Mouse (Mus musculus) limb, embryonic 15.5 days (tissue): ENCODE results near the gene Arpc2. TPM values are rescaled to one million over a fixed set of nuclear protein-coding genes. Genes with fewer than 3 reads are reported as not detected.

Source experiments
- ATAC-seq: fragments of 200-750 bp; cut with Nextera tagmentation; 2 replicates; pipeline ENCODE4 v1.8.0; 2017; ENCODE audit warnings: low read depth, moderate TSS enrichment; ENCODE audit not compliant: insufficient number of reproducible peaks, low FRiP score, low TSS enrichment
- H3K27ac ChIP-seq: fragments of 300-500 bp; sonication (generic); 2 replicates; pipeline ENCODE4 v1.5.1; 2015; ENCODE audit warnings: moderate library complexity, mild to moderate bottlenecking, inconsistent platforms
- H3K27me3 ChIP-seq: fragments of 300-500 bp; sonication (generic); 2 replicates; pipeline ENCODE4 v1.6.1; 2015; ENCODE audit warnings: inconsistent platforms
- H3K36me3 ChIP-seq: fragments of 300-500 bp; sonication (generic); 2 replicates; pipeline ENCODE4 v1.6.1; 2015; ENCODE audit warnings: inconsistent platforms
- H3K4me1 ChIP-seq: fragments of 300-500 bp; sonication (generic); 2 replicates; pipeline ENCODE4 v1.6.1; 2015; ENCODE audit warnings: inconsistent platforms
- H3K4me2 ChIP-seq: fragments of 300-500 bp; sonication (generic); 2 replicates; pipeline ENCODE4 v1.6.1; 2015; ENCODE audit warnings: mild to moderate bottlenecking, inconsistent platforms
- H3K4me3 ChIP-seq: fragments of 300-500 bp; sonication (generic); 2 replicates; pipeline ENCODE4 v1.5.1; 2015; ENCODE audit warnings: mild to moderate bottlenecking, inconsistent platforms
- H3K9ac ChIP-seq: fragments of 300-500 bp; sonication (generic); 2 replicates; pipeline ENCODE4 v1.6.1; 2015; ENCODE audit warnings: inconsistent platforms
- H3K9me3 ChIP-seq: fragments of 300-500 bp; sonication (generic); 2 replicates; pipeline ENCODE4 v1.6.1; 2016; ENCODE audit warnings: inconsistent platforms
- WGBS: fragments of 180-500 bp; shearing (Covaris S2); methylation state at CpG from one replicate; pipeline ENCODE4 v1.1.7; 2015; 5-methylcytosine and 5-hydroxymethylcytosine counted together
- polyA plus RNA-seq: library from polyadenylated mRNA; unstranded; fragments of >200 nt; fragmentation: Nextera tagmentation; extraction: Ambion mirVana; gene quantifications from 2 replicates; pipeline ENCODE4 v1.2.1, GENCODE M21; 2015

Gene Arpc2
- polyA plus RNA-seq, 1 experiment from 2014 or later: 441 TPM

DNA sequence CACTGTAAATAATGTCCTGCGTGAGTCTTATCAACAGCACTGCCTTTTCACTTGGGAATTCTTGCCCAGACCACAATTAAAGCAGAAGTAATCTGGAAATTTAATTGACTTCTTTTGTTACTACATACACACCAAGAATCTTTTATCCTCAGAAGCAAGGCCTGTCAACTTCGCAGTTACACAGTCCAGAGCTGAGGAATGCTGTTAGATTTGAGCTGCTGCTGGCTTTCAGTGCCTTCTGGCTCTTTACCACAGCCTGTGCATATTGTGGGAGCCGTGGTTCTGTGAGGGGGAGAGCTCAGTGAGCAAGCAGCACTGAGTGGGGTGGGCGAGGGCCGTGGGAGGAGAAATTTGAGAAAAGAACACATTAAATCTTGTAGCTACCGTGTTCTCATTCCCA lies 4.4 kb downstream of the Arpc2 start:
- H3K27ac ChIP-seq: 0 out of 2 replicates have a peak overlapping the region, but pooled peaks have one; percentile 0
- H3K27me3 ChIP-seq: no peaks in the 10 kb centered on the region
- WGBS: 30% methylated on average over 6 of the region's 6 CpGs
- H3K9ac ChIP-seq: no peak overlapping the region
- H3K36me3 ChIP-seq: no peaks in the 10 kb centered on the region
- peaks cover 33% of the 10 kb centered on the region for H3K4me1 ChIP-seq
- no peak overlapping the region for H3K4me3 ChIP-seq
- ATAC-seq: no peak
- no peaks in the 10 kb centered on the region for H3K9me3 ChIP-seq
- H3K4me2 ChIP-seq: no peak overlapping the region

- Histone ChIP-seq H3K4me2 (no peak overlapping the region), H3K9ac (no peak overlapping the region), H3K36me3 (no peaks in the 10 kb centered on the region), H3K27me3 (no peaks in the 10 kb centered on the region), H3K27ac (0 out of 2 replicates have a peak overlapping the region, but pooled peaks have one; percentile 0), H3K4me3 (no peak overlapping the region), H3K9me3 (no peaks in the 10 kb centered on the region), H3K4me1 (peaks cover 33% of the 10 kb centered on the region)
- ATAC-seq: no peak
- WGBS: 78% methylated on average over 4 of the region's 4 CpGs
These were observed 4.9 kb downstream of the Arpc2 start for GRCm38 (mm10) chr1:74240832-74241231.

- whole genome bisulfite sequencing: 85% methylated on average over 2 of the region's 2 CpGs
- no peak for ATAC-seq
- H3K9me3 ChIP-seq: no peaks in the 10 kb centered on the region
- no peak overlapping the region for H3K9ac ChIP-seq
- H3K4me2 ChIP-seq: no peak overlapping the region
- no peaks in the 10 kb centered on the region for H3K27me3 ChIP-seq
- H3K36me3 ChIP-seq: peaks cover 21% of the 10 kb centered on the region
- H3K27ac ChIP-seq: no peak overlapping the region
- H3K4me3 ChIP-seq: no peak overlapping the region
- H3K4me1 ChIP-seq: peaks cover 3% of the 10 kb centered on the region; the same call in 1 of the 2 replicates
These were observed 9.6 kb downstream of the Arpc2 start for GRCm38 (mm10) chr1:74245525-74245924.

DNA sequence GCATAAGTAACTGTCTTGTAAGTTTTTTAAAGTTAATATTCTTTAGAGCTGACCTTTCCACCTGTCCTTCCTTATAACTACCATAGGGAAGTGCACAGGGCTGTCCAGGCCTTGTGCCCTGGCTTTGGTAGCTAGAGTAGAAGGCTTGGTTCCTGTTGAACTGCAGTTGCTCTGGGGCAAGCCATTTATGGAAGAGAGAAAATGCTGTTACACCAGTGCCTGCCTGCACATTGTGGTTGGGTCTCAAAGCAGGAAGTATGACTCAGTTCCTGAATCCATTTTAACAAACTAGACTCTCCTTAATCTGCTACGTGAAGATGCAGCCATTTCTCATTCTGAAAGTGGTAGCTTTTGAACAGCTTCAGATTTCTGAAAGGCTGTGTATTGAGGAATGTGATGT lies 12.9 kb downstream of the Arpc2 start:
- Histone ChIP-seq H3K4me2 (no peak overlapping the region), H3K4me1 (peaks cover 3% of the 10 kb centered on the region; the same call in 1 of the 2 replicates), H3K27ac (peak overlapping the region; percentile 77), H3K4me3 (no peak overlapping the region), H3K9me3 (no peaks in the 10 kb centered on the region), H3K27me3 (no peaks in the 10 kb centered on the region), H3K36me3 (peaks cover 50% of the 10 kb centered on the region), H3K9ac (no peak overlapping the region)
- no peak for ATAC-seq
- 41% methylated on average over 1 of the region's 1 CpGs for WGBS

DNA sequence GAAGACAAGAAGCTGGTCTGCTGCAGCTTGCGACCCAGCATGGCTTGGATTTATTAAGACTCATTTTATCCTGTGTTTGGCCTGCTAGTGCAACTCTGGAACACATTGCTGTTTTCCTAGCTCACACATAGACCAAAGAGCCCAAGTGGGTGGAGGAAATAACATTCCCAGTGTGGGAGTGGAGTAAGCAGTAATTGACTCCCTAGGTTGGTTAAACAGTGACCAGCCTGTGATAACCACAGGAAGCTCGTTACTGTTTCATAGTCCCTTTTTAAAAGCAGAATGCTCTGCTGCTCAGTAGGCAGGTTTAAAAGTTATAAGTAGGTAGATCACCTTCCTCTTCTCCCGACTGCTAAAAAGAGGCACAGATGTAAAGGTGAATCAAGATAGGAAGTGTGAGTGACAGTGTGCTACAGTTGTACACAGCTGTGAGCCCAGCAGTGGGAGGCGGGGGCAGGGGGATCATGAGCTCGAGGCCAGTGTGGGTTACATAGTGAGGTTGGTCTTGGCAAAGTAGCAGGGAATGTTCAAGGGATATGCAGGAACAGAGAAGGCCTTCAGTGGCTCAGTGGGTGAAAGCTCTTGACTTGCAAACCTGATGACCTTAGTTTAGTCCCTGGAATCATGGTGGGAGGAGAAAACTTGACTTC lies 13.6 kb downstream of the Arpc2 start:
- H3K27ac ChIP-seq: peak overlapping the region; percentile 77
- no peak overlapping the region for H3K4me3 ChIP-seq
- H3K4me2 ChIP-seq: no peak overlapping the region
- no peak overlapping the region for H3K9ac ChIP-seq
- no peaks in the 10 kb centered on the region for H3K4me1 ChIP-seq
- no peaks in the 10 kb centered on the region for H3K27me3 ChIP-seq
- H3K36me3 ChIP-seq: peaks cover 57% of the 10 kb centered on the region
- 40% methylated on average over 5 of the region's 5 CpGs for WGBS
- ATAC-seq: no peak
- H3K9me3 ChIP-seq: no peaks in the 10 kb centered on the region

DNA sequence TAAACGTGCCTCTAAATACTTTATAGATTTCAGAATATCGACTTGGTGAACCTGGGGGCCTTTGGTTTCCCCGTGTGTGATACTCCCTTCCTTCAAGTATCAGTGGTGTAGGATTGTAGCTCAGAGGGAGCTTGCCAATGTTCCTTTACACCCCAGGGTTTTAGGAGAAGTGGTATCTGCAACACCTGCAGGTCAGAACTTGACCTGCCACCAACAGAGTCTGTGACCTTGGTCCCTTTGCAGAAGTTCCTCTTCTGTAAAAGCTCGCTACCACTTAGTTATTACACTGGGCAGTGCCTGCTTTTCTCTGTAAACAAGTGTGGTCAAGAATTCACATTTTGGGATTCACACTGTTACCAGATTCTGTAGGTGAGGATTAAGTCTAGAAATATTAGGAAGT lies 14.2 kb downstream of the Arpc2 start:
- no peak overlapping the region for H3K9ac ChIP-seq
- H3K9me3 ChIP-seq: no peaks in the 10 kb centered on the region
- no peak overlapping the region for H3K4me2 ChIP-seq
- no peak overlapping the region for H3K27ac ChIP-seq
- no peak for ATAC-seq
- no peaks in the 10 kb centered on the region for H3K27me3 ChIP-seq
- H3K4me1 ChIP-seq: no peaks in the 10 kb centered on the region
- 81% methylated on average over 4 of the region's 4 CpGs for WGBS
- H3K4me3 ChIP-seq: no peak overlapping the region
- H3K36me3 ChIP-seq: peaks cover 63% of the 10 kb centered on the region

- 97% methylated on average over 8 of the region's 8 CpGs for WGBS
These were observed 19.9 kb downstream of the Arpc2 start for GRCm38 (mm10) chr1:74255704-74256345.

DNA sequence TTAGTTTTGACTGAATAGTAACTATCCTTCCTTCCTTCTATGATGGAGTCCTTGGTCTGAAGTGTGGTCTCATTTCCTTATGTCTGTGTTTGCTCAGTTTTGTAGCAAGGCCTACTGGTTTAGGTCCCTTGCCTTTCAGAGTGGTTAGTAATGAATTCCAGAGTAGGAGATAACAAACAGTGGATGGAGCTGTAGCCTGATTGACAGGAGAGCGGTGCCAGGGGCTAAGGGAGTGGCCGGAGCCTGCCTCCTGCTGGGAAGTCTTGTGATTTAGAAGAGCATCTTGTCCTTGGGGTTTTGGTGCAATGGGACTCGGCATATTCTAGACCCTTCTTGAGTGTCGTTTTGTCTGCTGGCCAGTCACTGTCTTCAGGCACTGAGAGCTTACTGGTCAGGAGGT lies 20.9 kb downstream of the Arpc2 start:
- H3K36me3 ChIP-seq: peaks cover 83% of the 10 kb centered on the region
- 70% methylated on average over 4 of the region's 4 CpGs for WGBS
- no peaks in the 10 kb centered on the region for H3K4me1 ChIP-seq
- H3K27ac ChIP-seq: no peak overlapping the region
- H3K9me3 ChIP-seq: no peaks in the 10 kb centered on the region
- no peak overlapping the region for H3K4me3 ChIP-seq
- ATAC-seq: no peak
- no peak overlapping the region for H3K4me2 ChIP-seq
- no peaks in the 10 kb centered on the region for H3K27me3 ChIP-seq
- H3K9ac ChIP-seq: no peak overlapping the region

More at GRCm38 (mm10) chr1:74255704-74256345, 19.9 kb downstream of the Arpc2 start:
- no peaks in the 10 kb centered on the region for H3K4me1 ChIP-seq
- peaks cover 85% of the 10 kb centered on the region for H3K36me3 ChIP-seq
- ATAC-seq: no peak
- no peaks in the 10 kb centered on the region for H3K27me3 ChIP-seq
- H3K27ac ChIP-seq: no peak overlapping the region
- H3K4me3 ChIP-seq: no peak overlapping the region
- no peaks in the 10 kb centered on the region for H3K9me3 ChIP-seq
- no peak overlapping the region for H3K4me2 ChIP-seq
- H3K9ac ChIP-seq: no peak overlapping the region

DNA sequence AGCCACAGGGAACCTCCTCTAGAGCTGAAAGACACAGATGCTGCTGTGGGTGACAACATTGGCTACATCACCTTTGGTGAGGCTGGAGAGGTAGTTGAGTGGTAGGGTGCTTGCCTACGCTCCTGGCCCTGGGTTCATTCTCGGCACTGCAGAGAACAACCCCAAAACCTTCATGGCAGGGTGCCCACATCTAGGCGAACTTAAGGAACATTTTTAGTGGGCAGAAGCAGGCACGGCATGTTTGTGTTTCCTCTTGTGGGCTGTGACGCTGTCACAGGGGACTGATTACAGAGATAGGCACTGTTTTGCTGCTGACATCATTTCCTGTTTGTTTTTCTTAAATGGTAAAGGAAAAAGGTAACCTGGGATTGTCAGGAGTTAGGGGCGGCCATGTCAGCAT lies 26.6 kb downstream of the Arpc2 start:
- H3K4me3 ChIP-seq: no peak overlapping the region
- H3K27ac ChIP-seq: no peak overlapping the region
- peaks cover 90% of the 10 kb centered on the region for H3K36me3 ChIP-seq
- ATAC-seq: no peak
- WGBS: 85% methylated on average over 6 of the region's 6 CpGs
- H3K27me3 ChIP-seq: no peaks in the 10 kb centered on the region
- H3K4me2 ChIP-seq: no peak overlapping the region
- no peaks in the 10 kb centered on the region for H3K4me1 ChIP-seq
- no peak overlapping the region for H3K9ac ChIP-seq
- H3K9me3 ChIP-seq: no peaks in the 10 kb centered on the region

DNA sequence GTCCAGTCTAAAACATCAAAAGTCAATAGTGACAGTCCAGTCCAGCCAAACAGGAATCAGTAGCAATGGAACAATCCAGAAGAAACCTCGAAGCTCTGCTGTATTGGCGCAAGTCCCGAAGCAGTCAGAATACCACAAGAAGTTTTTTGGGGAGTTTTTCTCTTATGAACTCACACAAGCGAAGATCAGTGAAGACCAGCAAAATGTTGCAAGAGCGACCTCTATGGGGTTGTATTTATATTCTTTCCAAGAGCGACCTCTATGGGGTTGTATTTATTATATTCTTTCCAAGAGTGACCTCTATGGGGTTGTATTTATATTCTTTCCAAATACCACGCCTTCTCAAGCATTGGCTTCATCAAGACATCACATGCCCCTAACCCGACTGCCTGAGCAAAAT lies 32.9 kb downstream of the Arpc2 start:
- no peak overlapping the region for H3K27ac ChIP-seq
- no peak overlapping the region for H3K9ac ChIP-seq
- H3K4me1 ChIP-seq: no peaks in the 10 kb centered on the region
- WGBS: 85% methylated on average over 8 of the region's 8 CpGs
- H3K36me3 ChIP-seq: peaks cover 57% of the 10 kb centered on the region
- ATAC-seq: no peak
- H3K4me3 ChIP-seq: no peak overlapping the region
- no peak overlapping the region for H3K4me2 ChIP-seq
- H3K9me3 ChIP-seq: no peaks in the 10 kb centered on the region
- H3K27me3 ChIP-seq: no peaks in the 10 kb centered on the region

GRCm38 (mm10) chr1:74271659-74272058 lies 35.8 kb downstream of the Arpc2 start:
- Histone ChIP-seq H3K4me3 (no peak overlapping the region), H3K4me1 (peaks cover 4% of the 10 kb centered on the region), H3K9ac (no peak overlapping the region), H3K36me3 (peaks cover 28% of the 10 kb centered on the region), H3K4me2 (no peak overlapping the region), H3K27me3 (no peaks in the 10 kb centered on the region), H3K9me3 (no peaks in the 10 kb centered on the region), H3K27ac (no peak overlapping the region)
- ATAC-seq: no peak
- WGBS: 65% methylated on average over 4 of the region's 4 CpGs

GRCm38 (mm10) chr1:74275015-74275414 lies 39.1 kb downstream of the Arpc2 start:
- H3K4me3 ChIP-seq: no peak overlapping the region
- no peak overlapping the region for H3K9ac ChIP-seq
- WGBS: 7% methylated on average over 9 of the region's 9 CpGs
- no peak overlapping the region for H3K27ac ChIP-seq
- peaks cover 17% of the 10 kb centered on the region for H3K36me3 ChIP-seq
- H3K4me1 ChIP-seq: peaks cover 4% of the 10 kb centered on the region
- no peaks in the 10 kb centered on the region for H3K9me3 ChIP-seq
- H3K4me2 ChIP-seq: no peak overlapping the region
- H3K27me3 ChIP-seq: no peaks in the 10 kb centered on the region
- ATAC-seq: no peak
